ENCODE assay signal across 23 mouse cellular contexts in genomic region chr5:5925796-5926195, GRCm38 (mm10).
A peak's percentile ranks its signal among the peaks of the same experiment; 100 is the strongest.
DNase-seq lines count a peak whose midpoint lies in the region; ATAC-seq and TF ChIP-seq lines count a peak whose summit lies in the region.
"Had no signal": no experiment of that assay in that cellular context is flagged by ENCODE, and none has a peak within 500 bp of the region (broad histone marks: within the 10 kb centered on the region; RNA-seq: fewer than 3 reads in every experiment).

No protein-coding gene starts in this region.

- TF ChIP-seq EP300 in stomach, postnatal 0 days (optimal IDR thresholded peaks at IDR 0.05): no peak

- no peak for ATAC-seq in kidney, postnatal 0 days (replicated peaks; ENCODE audit: low FRiP score, low read depth)
- ATAC-seq in stomach, postnatal 0 days (ENCODE audit: low FRiP score, low TSS enrichment): no peak
- ATAC-seq: activated CD4-positive, CD25-positive, alpha-beta regulatory T cell, adult 4 months; CD4-positive, CD25-positive, alpha-beta regulatory T cell, adult 4 months; forebrain, embryonic 16.5 days; lung, postnatal 0 days had no signal

- no peak overlapping the region for H3K4me3 ChIP-seq in kidney, postnatal 0 days (replicated peaks; ENCODE audit: low read depth, low read length)
- no peak overlapping the region for H3K4me3 ChIP-seq in stomach, postnatal 0 days (ENCODE audit: low read depth, low read length)
- H3K4me3 ChIP-seq: embryonic facial prominence, embryonic 12.5 days; erythroblast, embryonic 14.5 days; midbrain, embryonic 12.5 days; neural tube, embryonic 12.5 days had no signal

- no peak overlapping the region for H3K27ac ChIP-seq in kidney, postnatal 0 days
- H3K27ac ChIP-seq in stomach, postnatal 0 days (replicated peaks): no peak overlapping the region
- H3K27ac ChIP-seq: embryonic facial prominence, embryonic 12.5 days; midbrain, embryonic 12.5 days; neural tube, embryonic 12.5 days had no signal

- no peaks in the 10 kb centered on the region for H3K9me3 ChIP-seq in kidney, postnatal 0 days (replicated peaks; ENCODE audit: low read length)
- no peaks in the 10 kb centered on the region for H3K9me3 ChIP-seq in stomach, postnatal 0 days (ENCODE audit: control insufficient read depth, low read length)
- H3K9me3 ChIP-seq: embryonic facial prominence, embryonic 12.5 days; midbrain, embryonic 12.5 days; neural tube, embryonic 12.5 days had no signal

- H3K9ac ChIP-seq in kidney, postnatal 0 days (ENCODE audit: low read depth, low read length): no peak overlapping the region
- no peak overlapping the region for H3K9ac ChIP-seq in stomach, postnatal 0 days (ENCODE audit: low read length)
- H3K9ac ChIP-seq: embryonic facial prominence, embryonic 12.5 days; midbrain, embryonic 12.5 days; neural tube, embryonic 12.5 days had no signal

- no peak for TF ChIP-seq POLR2A in brain, embryonic 14.5 days (IDR thresholded peaks at IDR 0.05; ENCODE audit: borderline replicate concordance, extremely low read depth, insufficient read depth, insufficient read length, poor library complexity, severe bottlenecking)

- WGBS in kidney, postnatal 0 days: 70% methylated on average over 3 of the region's 3 CpGs
- WGBS in stomach, postnatal 0 days: 69% methylated on average over 3 of the region's 3 CpGs

- H3K27me3 ChIP-seq in kidney, postnatal 0 days (ENCODE audit: insufficient read depth, low read length): no peaks in the 10 kb centered on the region
- no peaks in the 10 kb centered on the region for H3K27me3 ChIP-seq in stomach, postnatal 0 days (ENCODE audit: control insufficient read depth, insufficient read depth, low read length)
- H3K27me3 ChIP-seq: embryonic facial prominence, embryonic 12.5 days; midbrain, embryonic 12.5 days; neural tube, embryonic 12.5 days had no signal

- H3K4me2 ChIP-seq in kidney, postnatal 0 days (ENCODE audit: low read length): no peak overlapping the region
- H3K4me2 ChIP-seq in stomach, postnatal 0 days (replicated peaks; ENCODE audit: low read depth): no peak overlapping the region
- H3K4me2 ChIP-seq: embryonic facial prominence, embryonic 12.5 days; heart, embryonic 11.5 days; midbrain, embryonic 12.5 days; neural tube, embryonic 12.5 days had no signal

- intact Hi-C loops in left cerebral cortex, postnatal 14 days (cut with DNase I): no loop called here

- no peaks in the 10 kb centered on the region for H3K4me1 ChIP-seq in kidney, postnatal 0 days (replicated peaks; ENCODE audit: insufficient read depth, low read length)
- no peaks in the 10 kb centered on the region for H3K4me1 ChIP-seq in stomach, postnatal 0 days (replicated peaks; ENCODE audit: control insufficient read depth, insufficient read depth)
- H3K4me1 ChIP-seq: embryonic facial prominence, embryonic 12.5 days; midbrain, embryonic 12.5 days; neural tube, embryonic 12.5 days had no signal

- TF ChIP-seq CTCF in kidney, postnatal 0 days (IDR thresholded peaks at IDR 0.05; ENCODE audit: low read depth): no peak
- no peak for TF ChIP-seq CTCF in brain, embryonic 14.5 days (IDR thresholded peaks at IDR 0.05; ENCODE audit: borderline replicate concordance, extremely low read depth, insufficient read depth, insufficient read length)
- TF ChIP-seq CTCF in stomach, postnatal 0 days (IDR thresholded peaks at IDR 0.05; ENCODE audit: low read depth): no peak

- DNase-seq in cerebellum, postnatal 10 days: peak; percentile 63 to 71
- DNase-seq in cerebellum, adult 8-10 months: no peak
- DNase-seq in kidney, postnatal 0 days (ENCODE audit: low spot score): peak; percentile 36
- DNase-seq in kidney, postnatal 25 days: no peak
- DNase-seq in left cerebral cortex, postnatal 14 days (ENCODE audit: low spot score in 2 of 2): peak; percentile 7 to 14
- DNase-seq in left cerebral cortex, adult 8-10 months (ENCODE audit: low spot score in 2 of 2): no peak
- peak; percentile 50 for DNase-seq in brain, embryonic 14.5 days (ENCODE audit: low read depth)
- no peak for DNase-seq in stomach, postnatal 0 days (ENCODE audit: low spot score)
- DNase-seq: adrenal gland, postnatal 14 days; cerebellum, adult 18-20 months; heart, postnatal 10 days; kidney, adult 11 months; liver; thymus, postnatal 14 days had no signal

- H3K36me3 ChIP-seq in kidney, postnatal 0 days (ENCODE audit: insufficient read depth, low read length): no peaks in the 10 kb centered on the region
- H3K36me3 ChIP-seq in stomach, postnatal 0 days (ENCODE audit: control insufficient read depth, insufficient read depth, low read length): no peaks in the 10 kb centered on the region
- H3K36me3 ChIP-seq: embryonic facial prominence, embryonic 12.5 days; midbrain, embryonic 12.5 days; neural tube, embryonic 12.5 days had no signal

Comparison
In these comparisons a context has a peak if more than half of its experiments do, and no peak if none do; other contexts are left out.
1. DNase-seq: peak in cerebellum, postnatal 10 days (2 of 2), kidney, postnatal 0 days (single experiment), left cerebral cortex, postnatal 14 days (2 of 2) and brain, embryonic 14.5 days (single experiment); none in cerebellum, adult 8-10 months (single experiment), kidney, postnatal 25 days (0 of 2), left cerebral cortex, adult 8-10 months (0 of 2) and stomach, postnatal 0 days (single experiment).